Mouse (Mus musculus): Measurements from ENCODE around the gene Msto1. TPM values are rescaled to one million over a fixed set of nuclear protein-coding genes. Genes with fewer than 3 reads are reported as not detected.

Gene Msto1
- polyA plus RNA-seq, 1 experiment from 2014 or later = 49.1 TPM

DNA sequence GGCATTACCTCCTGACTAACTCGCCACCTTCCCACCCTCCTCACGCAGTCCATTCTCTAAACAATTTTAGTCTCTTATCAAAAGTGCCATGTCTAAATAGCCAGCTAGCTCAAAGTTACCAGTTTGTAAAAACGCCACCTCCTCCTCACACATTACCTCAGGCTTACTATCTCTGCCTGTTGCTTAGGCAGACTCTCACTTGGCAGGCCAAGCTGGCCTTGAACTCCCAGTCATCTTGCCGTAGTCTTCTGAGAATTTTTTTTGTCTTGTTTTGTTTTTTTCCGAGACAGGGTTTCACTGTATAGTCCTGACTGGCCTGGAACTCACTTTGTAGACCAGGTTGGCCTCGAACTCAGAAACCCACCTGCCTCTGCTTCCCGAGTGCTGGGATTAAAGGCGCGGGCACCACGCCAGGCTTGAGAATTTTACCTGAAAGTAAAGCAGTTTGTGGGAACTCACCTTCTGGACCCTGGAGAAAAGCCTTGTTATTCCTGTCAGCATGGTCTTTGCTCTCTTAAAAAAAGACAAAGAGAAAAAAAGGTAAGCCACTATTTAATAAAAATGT is 28.6 kb upstream of the Msto1 start:
- H3K4me2 ChIP-seq = no peak overlapping the region
- no peak overlapping the region for H3K9ac ChIP-seq (ENCODE audit: low read depth, low read length)
- H3K27ac ChIP-seq (ENCODE audit: low read depth, low read length) = no peak overlapping the region
- H3K36me3 ChIP-seq (ENCODE audit: control insufficient read depth, insufficient read depth, low read length) = peaks cover 12% of the 10 kb centered on the region; the same call in 1 of the 2 replicates
- 91% methylated on average over 10 of the region's 10 CpGs for WGBS
- DNase-seq (ENCODE audit: low spot score) = no peak
- no peaks in the 10 kb centered on the region for H3K9me3 ChIP-seq (ENCODE audit: control insufficient read depth, low read length)
- no peaks in the 10 kb centered on the region for H3K27me3 ChIP-seq (replicated peaks; ENCODE audit: control insufficient read depth, insufficient read depth, low read length)
- ATAC-seq (replicated peaks; ENCODE audit: low FRiP score) = no peak
- no peak overlapping the region for H3K4me3 ChIP-seq (ENCODE audit: low read depth, low read length)
- no peaks in the 10 kb centered on the region for H3K4me1 ChIP-seq (replicated peaks; ENCODE audit: control insufficient read depth, insufficient read depth, low read length)

DNA sequence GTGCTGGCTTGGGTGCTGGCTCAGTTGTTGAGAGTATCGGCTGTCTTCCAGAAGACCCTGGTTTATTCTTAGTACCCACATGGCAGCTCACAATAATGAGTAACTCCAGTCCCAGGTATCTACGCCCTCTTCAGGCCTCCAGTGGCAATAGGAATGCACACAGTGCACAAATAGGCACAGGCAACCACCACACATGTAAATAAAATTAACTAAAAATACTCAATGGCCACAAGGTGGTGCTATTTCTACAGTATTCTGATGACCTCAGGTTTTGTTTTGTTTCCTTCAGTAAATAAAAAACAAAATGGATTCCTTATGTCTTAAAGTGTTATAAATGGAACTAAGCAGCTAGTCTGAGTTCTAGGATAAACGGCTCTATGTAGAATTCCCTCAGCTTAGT is 25.9 kb upstream of the Msto1 start:
- H3K4me2 ChIP-seq = no peak overlapping the region
- no peak overlapping the region for H3K9ac ChIP-seq (ENCODE audit: low read depth, low read length)
- H3K27me3 ChIP-seq (replicated peaks; ENCODE audit: control insufficient read depth, insufficient read depth, low read length) = no peaks in the 10 kb centered on the region
- no peaks in the 10 kb centered on the region for H3K4me1 ChIP-seq (replicated peaks; ENCODE audit: control insufficient read depth, insufficient read depth, low read length)
- H3K27ac ChIP-seq (ENCODE audit: low read depth, low read length) = no peak overlapping the region
- DNase-seq (ENCODE audit: low spot score) (no peak), ATAC-seq (replicated peaks; ENCODE audit: low FRiP score) (no peak)
- H3K9me3 ChIP-seq (ENCODE audit: control insufficient read depth, low read length) = no peaks in the 10 kb centered on the region
- H3K36me3 ChIP-seq (ENCODE audit: control insufficient read depth, insufficient read depth, low read length) = peaks cover 19% of the 10 kb centered on the region
- no peak overlapping the region for H3K4me3 ChIP-seq (ENCODE audit: low read depth, low read length)
- WGBS = 69% methylated on average over 3 of the region's 3 CpGs

DNA sequence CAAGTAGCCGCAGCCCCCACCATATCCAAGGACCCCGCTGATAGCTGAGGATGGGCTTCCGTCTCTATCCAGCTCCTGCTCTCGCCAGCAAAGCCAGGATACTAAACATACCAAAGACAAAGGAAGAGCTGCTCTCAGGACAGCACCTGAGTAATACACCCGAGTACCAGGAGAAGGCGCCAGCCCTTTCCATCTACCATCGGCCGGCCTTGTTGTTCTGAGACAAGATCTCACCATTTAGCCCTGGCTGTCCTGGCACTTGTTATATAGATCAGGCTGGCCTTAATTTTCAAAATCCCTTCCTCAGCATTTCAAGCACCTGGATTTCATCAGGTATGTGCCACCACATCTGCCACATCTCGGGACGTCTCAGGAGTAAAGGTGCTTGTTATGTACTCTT is 25.3 kb upstream of the Msto1 start:
- H3K27me3 ChIP-seq (replicated peaks; ENCODE audit: control insufficient read depth, insufficient read depth, low read length) = no peaks in the 10 kb centered on the region
- WGBS = 93% methylated on average over 10 of the region's 10 CpGs
- no peak overlapping the region for H3K4me3 ChIP-seq (ENCODE audit: low read depth, low read length)
- H3K27ac ChIP-seq (ENCODE audit: low read depth, low read length) = no peak overlapping the region
- H3K4me2 ChIP-seq = no peak overlapping the region
- H3K36me3 ChIP-seq (ENCODE audit: control insufficient read depth, insufficient read depth, low read length) = peaks cover 19% of the 10 kb centered on the region
- H3K9ac ChIP-seq (ENCODE audit: low read depth, low read length) = no peak overlapping the region
- no peak for ATAC-seq (replicated peaks; ENCODE audit: low FRiP score)
- H3K4me1 ChIP-seq (replicated peaks; ENCODE audit: control insufficient read depth, insufficient read depth, low read length) = no peaks in the 10 kb centered on the region
- no peak for DNase-seq (ENCODE audit: low spot score)
- H3K9me3 ChIP-seq (ENCODE audit: control insufficient read depth, low read length) = no peaks in the 10 kb centered on the region

DNA sequence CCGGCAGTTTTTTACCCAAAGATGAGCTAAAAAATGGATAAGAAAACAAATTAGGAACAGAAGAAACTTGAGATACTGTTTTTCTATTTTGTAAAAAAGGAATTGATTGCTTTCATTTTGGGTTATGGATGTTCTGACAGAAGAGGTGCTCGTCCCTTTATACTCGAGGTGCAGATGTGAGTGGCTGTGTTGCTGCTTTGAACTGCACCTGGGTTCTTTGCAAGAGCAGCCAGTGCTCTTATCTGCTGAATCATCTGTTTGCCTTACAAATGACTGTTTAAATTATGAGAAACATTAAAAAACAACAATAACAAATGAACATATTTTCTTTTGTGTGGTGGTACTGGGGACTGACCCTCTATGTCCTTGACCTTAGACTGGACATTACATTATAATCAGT is 15.7 kb upstream of the Msto1 start:
- H3K4me3 ChIP-seq (ENCODE audit: low read depth, low read length) = no peak overlapping the region
- H3K9me3 ChIP-seq (ENCODE audit: control insufficient read depth, low read length) = no peaks in the 10 kb centered on the region
- peaks cover 32% of the 10 kb centered on the region for H3K36me3 ChIP-seq (ENCODE audit: control insufficient read depth, insufficient read depth, low read length)
- no peaks in the 10 kb centered on the region for H3K4me1 ChIP-seq (replicated peaks; ENCODE audit: control insufficient read depth, insufficient read depth, low read length)
- DNase-seq (ENCODE audit: low spot score) = no peak
- no peak overlapping the region for H3K9ac ChIP-seq (ENCODE audit: low read depth, low read length)
- H3K27ac ChIP-seq (ENCODE audit: low read depth, low read length) = no peak overlapping the region
- ATAC-seq (replicated peaks; ENCODE audit: low FRiP score) = no peak
- H3K4me2 ChIP-seq = no peak overlapping the region
- 88% methylated on average over 3 of the region's 3 CpGs for WGBS
- H3K27me3 ChIP-seq (replicated peaks; ENCODE audit: control insufficient read depth, insufficient read depth, low read length) = no peaks in the 10 kb centered on the region

GRCm38 (mm10) chr3:88925651-88926050 is 11.9 kb upstream of the Msto1 start:
- Histone ChIP-seq H3K4me2 (no peak overlapping the region), H3K27ac (ENCODE audit: low read depth, low read length) (no peak overlapping the region), H3K36me3 (ENCODE audit: control insufficient read depth, insufficient read depth, low read length) (peaks cover 57% of the 10 kb centered on the region), H3K4me3 (ENCODE audit: low read depth, low read length) (no peak overlapping the region), H3K9ac (ENCODE audit: low read depth, low read length) (no peak overlapping the region), H3K4me1 (replicated peaks; ENCODE audit: control insufficient read depth, insufficient read depth, low read length) (no peaks in the 10 kb centered on the region), H3K9me3 (ENCODE audit: control insufficient read depth, low read length) (no peaks in the 10 kb centered on the region), H3K27me3 (replicated peaks; ENCODE audit: control insufficient read depth, insufficient read depth, low read length) (no peaks in the 10 kb centered on the region)
- ATAC-seq (replicated peaks; ENCODE audit: low FRiP score) = no peak
- WGBS = 84% methylated on average over 2 of the region's 2 CpGs
- no peak for DNase-seq (ENCODE audit: low spot score)

DNA sequence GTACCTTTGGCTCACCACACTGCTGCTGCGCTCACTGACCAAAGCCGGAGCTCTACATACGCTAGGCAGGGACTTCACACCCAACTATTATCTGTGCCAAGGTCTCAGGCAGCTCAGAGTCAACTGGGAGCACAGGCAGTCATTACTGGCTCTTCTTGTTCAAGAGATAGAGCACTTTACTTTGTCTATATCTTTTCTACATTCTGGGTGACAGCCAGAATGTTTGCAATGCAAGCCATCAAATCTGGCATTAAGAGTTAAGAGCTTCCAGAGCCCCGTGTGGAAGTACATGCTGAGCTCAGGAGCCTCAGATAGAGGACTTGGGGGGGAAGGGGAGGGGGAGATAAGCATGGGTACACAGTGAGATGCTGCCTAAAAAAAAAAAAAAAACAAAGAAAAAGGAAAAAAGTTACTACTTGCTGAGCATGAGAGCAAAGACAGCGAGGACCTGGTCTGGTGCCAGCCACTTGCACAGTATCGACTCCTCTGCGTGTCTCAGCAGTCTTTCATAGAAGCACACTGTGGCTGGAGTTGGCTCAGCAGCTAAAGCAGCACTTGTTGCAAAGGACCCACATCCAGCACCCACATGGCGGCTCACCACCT is 10.3 kb upstream of the Msto1 start:
- DNase-seq (ENCODE audit: low spot score) (no peak), ATAC-seq (replicated peaks; ENCODE audit: low FRiP score) (no peak)
- Histone ChIP-seq H3K27ac (ENCODE audit: low read depth, low read length) (no peak overlapping the region), H3K9ac (ENCODE audit: low read depth, low read length) (no peak overlapping the region), H3K4me3 (ENCODE audit: low read depth, low read length) (no peak overlapping the region), H3K27me3 (replicated peaks; ENCODE audit: control insufficient read depth, insufficient read depth, low read length) (no peaks in the 10 kb centered on the region), H3K9me3 (ENCODE audit: control insufficient read depth, low read length) (no peaks in the 10 kb centered on the region), H3K36me3 (ENCODE audit: control insufficient read depth, insufficient read depth, low read length) (peaks cover 56% of the 10 kb centered on the region), H3K4me2 (no peak overlapping the region), H3K4me1 (replicated peaks; ENCODE audit: control insufficient read depth, insufficient read depth, low read length) (no peaks in the 10 kb centered on the region)
- 82% methylated on average over 8 of the region's 8 CpGs for WGBS

DNA sequence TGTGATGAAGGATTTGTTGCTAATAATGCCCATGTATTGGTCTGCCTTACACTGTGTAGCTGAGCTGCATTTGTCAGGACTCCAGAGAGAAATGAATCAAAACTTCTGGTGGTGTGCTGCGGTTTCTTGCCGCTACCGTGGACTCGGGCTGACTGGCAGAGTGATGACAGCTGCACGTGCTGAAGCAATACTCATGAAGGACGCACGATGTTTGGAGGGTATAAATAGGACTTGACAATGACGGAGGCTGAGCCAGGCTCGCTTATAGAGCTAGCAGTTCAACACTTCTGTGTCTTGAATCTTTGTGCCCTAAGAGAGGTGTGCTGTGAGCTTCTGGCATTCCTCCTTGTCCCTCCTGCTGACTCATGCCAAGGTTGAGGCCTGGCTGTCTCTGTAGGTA is 7.6 kb upstream of the Msto1 start:
- Histone ChIP-seq H3K4me3 (ENCODE audit: low read depth, low read length) (no peak overlapping the region), H3K36me3 (ENCODE audit: control insufficient read depth, insufficient read depth, low read length) (peaks cover 40% of the 10 kb centered on the region), H3K4me1 (replicated peaks; ENCODE audit: control insufficient read depth, insufficient read depth, low read length) (no peaks in the 10 kb centered on the region), H3K27ac (ENCODE audit: low read depth, low read length) (no peak overlapping the region), H3K9ac (ENCODE audit: low read depth, low read length) (no peak overlapping the region), H3K4me2 (no peak overlapping the region), H3K27me3 (replicated peaks; ENCODE audit: control insufficient read depth, insufficient read depth, low read length) (no peaks in the 10 kb centered on the region), H3K9me3 (ENCODE audit: control insufficient read depth, low read length) (no peaks in the 10 kb centered on the region)
- no peak for ATAC-seq (replicated peaks; ENCODE audit: low FRiP score)
- DNase-seq (ENCODE audit: low spot score) = no peak
- 95% methylated on average over 9 of the region's 9 CpGs for WGBS

DNA sequence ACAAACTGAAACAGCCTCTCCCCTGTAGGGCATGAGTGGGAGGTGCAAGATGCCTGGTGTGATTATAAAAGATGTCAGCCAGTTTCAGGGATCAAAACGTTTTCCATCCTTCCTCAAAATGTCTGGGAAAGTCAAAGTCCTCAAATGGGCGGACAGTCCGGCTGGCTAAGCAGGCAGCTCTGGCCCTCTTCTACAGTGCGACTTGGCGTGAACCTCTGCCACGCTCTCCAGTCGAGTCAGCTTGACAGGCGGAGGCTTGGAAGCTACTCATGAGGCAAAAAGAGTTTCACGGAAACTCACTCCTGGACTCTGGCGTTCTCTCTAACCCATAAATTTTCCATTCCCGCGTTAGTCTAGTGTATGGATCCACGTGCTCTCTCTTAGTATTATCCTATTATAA is 5.2 kb upstream of the Msto1 start:
- 84% methylated on average over 13 of the region's 13 CpGs for WGBS
- peaks cover 29% of the 10 kb centered on the region for H3K36me3 ChIP-seq (ENCODE audit: control insufficient read depth, insufficient read depth, low read length)
- no peak overlapping the region for H3K4me2 ChIP-seq
- H3K27ac ChIP-seq (ENCODE audit: low read depth, low read length) = no peak overlapping the region
- DNase-seq (ENCODE audit: low spot score) (no peak), ATAC-seq (replicated peaks; ENCODE audit: low FRiP score) (no peak)
- H3K4me1 ChIP-seq (replicated peaks; ENCODE audit: control insufficient read depth, insufficient read depth, low read length) = peaks cover 5% of the 10 kb centered on the region; the same call in 1 of the 2 replicates
- no peaks in the 10 kb centered on the region for H3K9me3 ChIP-seq (ENCODE audit: control insufficient read depth, low read length)
- H3K9ac ChIP-seq (ENCODE audit: low read depth, low read length) = no peak overlapping the region
- H3K4me3 ChIP-seq (ENCODE audit: low read depth, low read length) = no peak overlapping the region
- no peaks in the 10 kb centered on the region for H3K27me3 ChIP-seq (replicated peaks; ENCODE audit: control insufficient read depth, insufficient read depth, low read length)

GRCm38 (mm10) chr3:88914384-88914810 is 598 bp upstream of the Msto1 start:
- Histone ChIP-seq H3K4me1 (replicated peaks; ENCODE audit: control insufficient read depth, insufficient read depth, low read length) (peaks cover 8% of the 10 kb centered on the region; the same call in 1 of the 2 replicates), H3K9me3 (ENCODE audit: control insufficient read depth, low read length) (no peaks in the 10 kb centered on the region), H3K4me2 (peak overlapping the region; percentile 88), H3K9ac (ENCODE audit: low read depth, low read length) (peak overlapping the region; percentile 85), H3K27me3 (replicated peaks; ENCODE audit: control insufficient read depth, insufficient read depth, low read length) (no peaks in the 10 kb centered on the region), H3K27ac (ENCODE audit: low read depth, low read length) (peak overlapping the region; percentile 14), H3K4me3 (ENCODE audit: low read depth, low read length) (peak overlapping the region; percentile 81), H3K36me3 (ENCODE audit: control insufficient read depth, insufficient read depth, low read length) (peaks cover 30% of the 10 kb centered on the region)
- no peak for ATAC-seq (replicated peaks; ENCODE audit: low FRiP score)
- no peak for DNase-seq (ENCODE audit: low spot score)
- 29% methylated on average over 8 of the region's 8 CpGs for WGBS
